7 mouse cellular contexts compared by ENCODE assay signal in the genomic region with DNA sequence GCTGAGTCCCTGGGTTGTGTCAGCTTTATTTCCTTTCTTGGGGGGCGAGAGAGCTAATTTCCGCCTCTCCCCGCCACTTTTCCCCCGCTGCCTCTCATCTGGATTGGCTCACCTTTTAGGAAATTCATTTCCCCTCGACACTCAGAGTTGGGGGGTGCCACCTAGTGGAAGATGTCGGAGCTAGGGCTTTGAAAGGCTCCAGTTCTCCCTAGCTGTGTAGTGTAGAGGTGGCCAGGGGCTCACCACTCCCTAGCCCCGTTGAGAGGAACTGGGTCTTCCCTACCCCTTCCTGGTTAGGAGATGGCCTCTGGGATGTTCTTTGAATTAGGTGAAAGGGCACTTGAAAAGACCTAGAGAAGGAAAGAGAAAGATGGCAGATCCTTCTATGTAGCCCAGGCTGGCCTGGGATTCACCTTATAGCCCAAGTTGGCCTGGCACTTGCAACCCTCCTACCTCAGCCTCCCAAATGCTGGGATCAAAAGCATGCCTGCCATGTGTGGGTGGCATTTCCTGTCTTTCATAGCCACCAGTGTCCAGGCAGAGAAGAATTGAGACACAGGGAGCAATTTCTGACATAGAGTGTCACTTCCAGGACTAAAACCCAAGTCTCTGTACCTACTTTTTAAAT. TPM values are rescaled to one million over a fixed set of nuclear protein-coding genes. Genes with fewer than 3 reads are reported as not detected.
A peak's percentile ranks its signal among the peaks of the same experiment; 100 is the strongest.
DNase-seq lines count a peak whose midpoint lies in the region; ATAC-seq and TF ChIP-seq lines count a peak whose summit lies in the region.

No protein-coding gene starts in this region.

- TF ChIP-seq CTCF in left cerebral cortex, adult 2 months (IDR thresholded peaks at IDR 0.05): peak; percentile 79

- DNase-seq in T-cell, adult 2 months (ENCODE audit: low spot score): peak; percentile 70
- DNase-seq in cerebellum, adult 9-10 months: peak; percentile 87
- peak; percentile 77 to 80 for DNase-seq in left cerebral cortex, adult 2 months (ENCODE audit: extremely low spot score in 1 of 2, low spot score in 2 of 2)
- peak; percentile 78 for DNase-seq in right cerebral cortex, postnatal 4 days

- peaks cover 28% of the 10 kb centered on the region for H3K36me3 ChIP-seq in hindbrain, embryonic 13.5 days

- H3K4me2 ChIP-seq in hindbrain, embryonic 13.5 days: peak overlapping the region; percentile 95

- H3K27me3 ChIP-seq in hindbrain, embryonic 13.5 days: 0 out of 2 replicates have a peak, but pooled peaks cover 7% of the 10 kb centered on the region

- peak; percentile 45; the same call in 1 of the 2 replicates for ATAC-seq in frontal cortex, adult (ENCODE audit: low TSS enrichment)
- ATAC-seq in hindbrain, embryonic 13.5 days (ENCODE audit: low FRiP score): no peak
- ATAC-seq in megakaryocyte, adult 5-6 weeks (ENCODE audit: poor library complexity, severe bottlenecking): peak; percentile 17; the same call in 1 of the 2 replicates

- 0% methylated on average over 7 of the region's 7 CpGs for WGBS in hindbrain, embryonic 13.5 days

- H3K9me3 ChIP-seq in hindbrain, embryonic 13.5 days: no peaks in the 10 kb centered on the region

- H3K4me3 ChIP-seq in hindbrain, embryonic 13.5 days: peak overlapping the region; percentile 63
- peak overlapping the region; percentile 67 for H3K4me3 ChIP-seq in left cerebral cortex, adult 2 months

- H3K9ac ChIP-seq in hindbrain, embryonic 13.5 days: peak overlapping the region; percentile 76

- peak overlapping the region; percentile 84 for H3K27ac ChIP-seq in hindbrain, embryonic 13.5 days
- peak overlapping the region; percentile 92 for H3K27ac ChIP-seq in left cerebral cortex, adult 2 months

- intact Hi-C loops in left cerebral cortex, adult 2 months (cut with DNase I): loop anchor here (2.0 to 10.0 kb wide), 2 partner anchors 20 to 236 kb away; no protein-coding TSS in a partner anchor

- peaks cover 48% of the 10 kb centered on the region for H3K4me1 ChIP-seq in hindbrain, embryonic 13.5 days (replicated peaks)

RNA-seq across cellular contexts. Expression of a gene that starts 1.0 kb away (rescaled TPM):
- 76.5 and 77.3 TPM in 2 replicates for polyA plus RNA-seq in hindbrain, embryonic 13.5 days (2015; fragmentation: Nextera tagmentation; extraction: Ambion mirVana)
- 10 to 100 TPM; 58.1 to 66.2 TPM for total RNA-seq in left cerebral cortex, adult 2 months (2021)
- total RNA-seq in megakaryocyte, adult 5-6 weeks (2015): 509 and 566 TPM in 2 replicates
- total RNA-seq in megakaryocyte, adult 5-6 weeks (2017): 201 and 225 TPM in 2 replicates

RNA-seq across cellular contexts. Expression of a gene that starts 16.4 kb away (rescaled TPM):
- polyA plus RNA-seq in hindbrain, embryonic 13.5 days (2015; fragmentation: Nextera tagmentation; extraction: Ambion mirVana): 15.9 and 17.1 TPM in 2 replicates
- 100 to 1,000 TPM; 117 to 123 TPM for total RNA-seq in left cerebral cortex, adult 2 months (2021)
- 0.09 TPM in 1 of 2 replicates, not detected in the other for total RNA-seq in megakaryocyte, adult 5-6 weeks (2015)
- total RNA-seq in megakaryocyte, adult 5-6 weeks (2017): not detected in 2 replicates

RNA-seq across cellular contexts. Expression of a gene that starts 23.4 kb away (rescaled TPM):
- polyA plus RNA-seq in hindbrain, embryonic 13.5 days (2015; fragmentation: Nextera tagmentation; extraction: Ambion mirVana): 139 and 147 TPM in 2 replicates
- 10 to 100 TPM; 65.7 to 68.6 TPM for total RNA-seq in left cerebral cortex, adult 2 months (2021)
- 41.5 and 47.5 TPM in 2 replicates for total RNA-seq in megakaryocyte, adult 5-6 weeks (2015)
- total RNA-seq in megakaryocyte, adult 5-6 weeks (2017): 20.5 and 22.8 TPM in 2 replicates

RNA-seq across cellular contexts. Expression of a gene that starts 37.9 kb away (rescaled TPM):
- 135 and 144 TPM in 2 replicates for polyA plus RNA-seq in hindbrain, embryonic 13.5 days (2015; fragmentation: Nextera tagmentation; extraction: Ambion mirVana)
- 100 to 1,000 TPM; 505 to 522 TPM for total RNA-seq in left cerebral cortex, adult 2 months (2021)
- total RNA-seq in megakaryocyte, adult 5-6 weeks (2015): not detected in 2 replicates
- total RNA-seq in megakaryocyte, adult 5-6 weeks (2017): not detected in 2 replicates

RNA-seq across cellular contexts. Expression of a gene that starts 38.8 kb away (rescaled TPM):
- 5.9 and 6.2 TPM in 2 replicates for polyA plus RNA-seq in hindbrain, embryonic 13.5 days (2015; fragmentation: Nextera tagmentation; extraction: Ambion mirVana)
- total RNA-seq in left cerebral cortex, adult 2 months (2021): 1 to 10 TPM; 2.5 to 4.1 TPM
- 13.2 and 16.0 TPM in 2 replicates for total RNA-seq in megakaryocyte, adult 5-6 weeks (2015)
- total RNA-seq in megakaryocyte, adult 5-6 weeks (2017): 13.2 and 17.9 TPM in 2 replicates

Comparison
In these comparisons a context has a peak if more than half of its experiments do, and no peak if none do; other contexts are left out.
1. RNA of a gene that starts 16.4 kb away (total RNA-seq): 117 to 123 TPM in left cerebral cortex, adult 2 months; 0.09 TPM in megakaryocyte, adult 5-6 weeks; every median in the first group is over 100 times any median in the second.
2. Peak in every context shown above with its lines, with median percentiles within 50 percentile points of each other: DNase-seq.